Comparison of ENCODE assay signal across 8 mouse cellular contexts in genomic region chr9:47699026-47699425, GRCm38 (mm10).
A peak's percentile ranks its signal among the peaks of the same experiment; 100 is the strongest.
DNase-seq lines count a peak whose midpoint lies in the region; ATAC-seq lines count a peak whose summit lies in the region.

No protein-coding gene starts in this region.

- no peak overlapping the region for H3K9ac ChIP-seq in hindbrain, embryonic 11.5 days (ENCODE audit: low read depth, low read length)
- H3K9ac ChIP-seq in hindbrain, embryonic 13.5 days, result no peak overlapping the region

- peak; percentile 83 for DNase-seq in hindbrain, embryonic 11.5 days (ENCODE audit: low spot score)
- DNase-seq in B cell, adult 2 months, result peak; percentile 40 to 49
- DNase-seq in adrenal gland, postnatal 10 days, result peak; percentile 82
- DNase-seq in embryo, embryonic 9.5 days (ENCODE audit: extremely low spot score), result peak; percentile 62
- peak; percentile 74 for DNase-seq in kidney, postnatal 4 days

- no peaks in the 10 kb centered on the region for H3K36me3 ChIP-seq in hindbrain, embryonic 11.5 days (ENCODE audit: control insufficient read depth, insufficient read depth, low read length)
- H3K36me3 ChIP-seq in hindbrain, embryonic 13.5 days, result no peaks in the 10 kb centered on the region

- H3K4me2 ChIP-seq in hindbrain, embryonic 11.5 days (replicated peaks; ENCODE audit: low read depth, low read length), result no peak overlapping the region
- H3K4me2 ChIP-seq in hindbrain, embryonic 13.5 days, result no peak overlapping the region

- H3K9me3 ChIP-seq in hindbrain, embryonic 11.5 days (ENCODE audit: control insufficient read depth, low read length), result no peaks in the 10 kb centered on the region
- no peaks in the 10 kb centered on the region for H3K9me3 ChIP-seq in hindbrain, embryonic 13.5 days

- H3K4me1 ChIP-seq in hindbrain, embryonic 11.5 days (replicated peaks; ENCODE audit: control insufficient read depth, insufficient read depth, low read length), result no peaks in the 10 kb centered on the region
- peaks cover 21% of the 10 kb centered on the region for H3K4me1 ChIP-seq in hindbrain, embryonic 13.5 days (replicated peaks)

- WGBS in hindbrain, embryonic 11.5 days, result 66% methylated on average over 3 of the region's 3 CpGs
- 53% methylated on average over 3 of the region's 3 CpGs for WGBS in hindbrain, embryonic 13.5 days

- no peaks in the 10 kb centered on the region for H3K27me3 ChIP-seq in hindbrain, embryonic 11.5 days (ENCODE audit: control insufficient read depth, insufficient read depth, low read length)
- no peaks in the 10 kb centered on the region for H3K27me3 ChIP-seq in hindbrain, embryonic 13.5 days

- no peak for ATAC-seq in hindbrain, embryonic 11.5 days (ENCODE audit: low FRiP score)
- ATAC-seq in hindbrain, embryonic 13.5 days (ENCODE audit: low FRiP score), result no peak
- ATAC-seq in megakaryocyte, adult 5-6 weeks (ENCODE audit: poor library complexity, severe bottlenecking), result peak; percentile 43; the same call in 1 of the 2 replicates
- ATAC-seq in erythroblast, adult 5-6 weeks (replicated peaks; ENCODE audit: low FRiP score, poor library complexity, severe bottlenecking), result no peak

- H3K27ac ChIP-seq in hindbrain, embryonic 11.5 days (ENCODE audit: low read depth, low read length), result no peak overlapping the region
- H3K27ac ChIP-seq in hindbrain, embryonic 13.5 days, result no peak overlapping the region

- no peak overlapping the region for H3K4me3 ChIP-seq in hindbrain, embryonic 11.5 days (ENCODE audit: low read depth, low read length)
- H3K4me3 ChIP-seq in hindbrain, embryonic 13.5 days, result no peak overlapping the region
